Mouse (Mus musculus) common myeloid progenitor, adult 5-6 weeks (primary cell): Measurements from ENCODE around the gene Shcbp1. TPM values are rescaled to one million over a fixed set of nuclear protein-coding genes. Genes with fewer than 3 reads are reported as not detected.
"Not testable (repeated sequence)": the region's sequence is repeated elsewhere in the genome, so short reads cannot be mapped to it uniquely, and the experiment has no call there.

Experiments used
- ATAC-seq: replicated peaks from 2 replicates; pipeline ENCODE4 v1.8.0; 2016; ENCODE audit warnings: low read depth, mild to moderate bottlenecking, moderate TSS enrichment, inconsistent platforms; ENCODE audit not compliant: poor library complexity, severe bottlenecking
- total RNA-seq: library from RNA; stranded (forward); fragments of 200-1000, 187-1606 nt; gene quantifications from 2 replicates; pipeline ENCODE4 v1.2.3, GENCODE M21; 2017

The Shcbp1 gene
- 53.2 and 65.4 TPM in 2 replicates for total RNA-seq

DNA sequence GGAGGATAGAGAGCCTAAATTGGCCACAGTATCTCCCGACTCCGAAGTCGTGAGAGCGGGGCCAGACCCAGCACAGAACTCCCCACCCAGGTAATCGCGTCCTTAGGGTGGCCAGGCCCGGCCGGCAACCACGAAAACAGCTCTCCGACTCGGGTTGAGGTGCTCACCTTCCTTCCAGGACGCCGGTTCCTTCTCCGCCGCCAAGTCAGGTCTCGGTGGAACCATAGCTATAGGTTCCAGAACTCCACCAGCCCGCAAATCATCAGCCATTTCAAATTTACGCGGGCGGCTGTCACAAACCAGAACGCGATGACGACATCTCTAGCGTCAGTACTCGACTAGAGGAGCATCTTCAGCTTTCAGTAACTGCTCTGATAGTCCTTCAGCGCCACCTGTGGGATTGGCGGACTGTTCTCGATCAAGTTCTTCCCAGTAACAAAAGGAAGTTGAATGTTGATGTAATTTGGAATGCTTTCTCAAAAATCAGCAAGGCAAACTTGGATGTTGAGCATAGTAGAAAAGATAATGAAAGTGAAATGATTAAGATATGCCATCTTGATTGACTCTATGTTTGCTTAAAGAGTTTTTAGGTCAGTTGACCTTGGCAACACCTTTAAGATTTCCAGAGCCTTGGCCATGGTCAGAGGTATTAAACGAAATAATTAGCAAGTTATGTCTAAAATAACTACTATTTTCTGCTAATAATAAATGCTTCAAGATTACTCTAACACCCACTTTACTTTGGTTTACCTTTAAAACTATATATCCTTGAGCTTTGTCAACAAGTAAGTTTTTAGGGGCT, at the start of gene Shcbp1:
TSS of gene Shcbp1 (minus strand) at position 314 of the 802 bp plus-strand sequence.
- peak; percentile 100 for ATAC-seq

- ATAC-seq, result no peak
These were observed 29.5 kb upstream of the Shcbp1 start for GRCm38 (mm10) chr8:4808831-4809230.

GRCm38 (mm10) chr8:4800524-4801122, 21.3 kb upstream of the Shcbp1 start:
- peak; percentile 69 for ATAC-seq

GRCm38 (mm10) chr8:4778266-4778665, 1.1 kb downstream of the Shcbp1 start:
- ATAC-seq, result no peak

DNA sequence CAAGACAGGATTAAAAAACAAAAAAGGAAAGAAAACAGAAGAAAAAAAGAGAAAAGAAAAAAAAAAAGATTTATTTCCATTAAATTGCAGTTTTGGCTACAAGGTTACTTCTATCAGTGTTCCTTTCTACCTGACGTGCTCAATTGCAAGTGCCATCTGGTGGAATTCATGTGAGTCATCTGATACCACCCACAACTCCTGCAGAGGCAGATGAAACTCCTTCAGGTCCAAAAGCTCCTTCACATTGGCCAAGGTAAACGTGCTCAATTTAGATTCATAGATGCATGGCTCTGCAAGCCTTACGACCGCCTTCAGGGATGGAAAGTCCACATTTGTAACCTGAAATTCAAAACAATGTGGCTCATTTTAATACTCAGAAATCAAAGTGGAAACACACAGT, 14.6 kb downstream of the Shcbp1 start:
- no peak for ATAC-seq

DNA sequence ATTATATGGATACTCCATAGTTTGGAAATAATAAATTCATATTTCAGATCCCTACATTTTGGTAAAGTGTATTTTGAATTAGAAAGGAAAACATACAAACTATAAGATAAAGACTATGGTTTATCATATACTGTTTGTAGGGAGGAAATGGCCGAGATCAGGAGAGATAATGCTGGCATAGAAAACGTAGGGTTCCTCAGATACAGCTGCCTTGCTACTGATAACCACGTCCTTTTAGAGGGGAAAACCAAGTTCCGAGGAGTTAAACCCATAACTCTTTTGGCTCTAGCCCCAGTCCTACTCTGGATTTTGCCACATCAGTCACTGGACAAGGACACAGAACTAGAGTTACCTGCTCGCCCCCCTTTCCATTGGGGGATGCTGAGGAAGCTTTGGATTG, 26.3 kb downstream of the Shcbp1 start:
- ATAC-seq, result no peak

DNA sequence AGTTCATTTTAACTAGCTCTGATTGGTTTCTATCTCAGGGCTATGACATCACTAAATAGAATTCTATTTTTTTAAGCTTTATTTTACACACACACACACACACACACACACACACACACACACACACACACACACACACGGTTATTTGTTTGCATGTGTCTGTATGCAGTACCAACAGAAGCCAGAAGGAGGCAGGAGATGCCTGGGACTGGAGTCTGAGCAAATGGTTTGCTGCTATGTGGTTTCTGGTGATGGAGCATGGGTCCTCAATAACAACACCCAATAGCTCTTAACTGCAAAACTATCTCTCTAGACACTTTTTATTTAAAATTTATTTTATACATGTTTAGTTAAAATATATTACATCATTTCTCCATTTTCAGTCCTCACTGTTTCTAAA, 48.4 kb downstream of the Shcbp1 start:
- peak; percentile 68 for ATAC-seq

DNA sequence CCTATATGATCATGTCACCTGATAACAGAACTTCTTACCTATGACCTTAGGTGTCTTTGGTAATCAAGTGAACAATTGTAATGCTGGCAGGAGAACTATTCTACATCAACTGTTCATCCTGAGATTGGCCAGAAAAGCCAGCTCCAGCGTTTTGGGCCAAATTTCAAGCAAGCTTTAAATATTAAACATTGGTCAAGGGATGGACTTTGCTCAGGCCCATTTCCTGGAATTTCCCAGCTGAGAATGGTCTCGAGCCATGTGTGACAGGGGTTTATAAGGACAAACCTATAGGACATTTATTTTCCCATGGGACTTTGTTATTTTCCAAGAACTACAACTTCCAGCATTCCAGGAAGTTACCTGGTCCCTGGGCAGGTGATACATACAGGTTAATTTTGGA, 63.8 kb downstream of the Shcbp1 start:
- no peak for ATAC-seq

- ATAC-seq, result not testable (repeated sequence)
These were observed 71.0 kb downstream of the Shcbp1 start for GRCm38 (mm10) chr8:4708346-4708745.

- ATAC-seq, result not testable (repeated sequence)
These were observed 71.5 kb downstream of the Shcbp1 start for GRCm38 (mm10) chr8:4707916-4708315.

DNA sequence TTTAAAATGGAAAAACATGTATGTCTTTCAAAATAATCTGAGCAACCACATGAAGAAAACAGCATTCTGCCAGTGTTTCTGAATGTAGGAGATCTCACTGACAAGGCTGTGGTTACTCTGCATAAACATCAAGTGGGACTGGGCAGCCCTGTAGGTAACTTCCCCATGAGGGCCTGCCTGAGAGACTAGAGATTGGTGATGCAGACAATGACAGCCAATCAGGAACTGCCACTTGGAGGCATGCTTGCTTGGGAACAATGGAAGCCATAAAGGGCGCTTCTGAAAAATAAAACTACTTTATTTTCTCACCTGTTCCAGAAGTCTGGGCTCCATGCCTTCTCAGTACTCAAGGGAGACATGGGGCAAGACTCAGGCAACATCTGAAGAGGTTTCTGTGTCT, 87.7 kb downstream of the Shcbp1 start:
- 0 out of 2 replicates have a peak, but pooled peaks have one; percentile 11 for ATAC-seq

Other genes with a start within 250 kb of the Shcbp1 start
- 16.5 and 24.5 TPM in 2 replicates for gene Zfp958, start 166.4 kb downstream of the Shcbp1 start, total RNA-seq